Mouse (Mus musculus): ENCODE measurements around the gene Pgc.
A peak's percentile ranks its signal among the peaks of the same experiment; 100 is the strongest.

Gene Pgc

GRCm38 (mm10) chr17:47726566-47726965 is at the start of gene Pgc:
Gene Pgc (plus strand): TSS chr17:47726842.
- no peak for DNase-seq

GRCm38 (mm10) chr17:47678238-47678637 is 48.4 kb upstream of the Pgc start:
- DNase-seq: no peak

- no peak for DNase-seq
Observed at GRCm38 (mm10) chr17:47678702-47679101, 47.9 kb upstream of the Pgc start.

- DNase-seq: no peak
Observed at GRCm38 (mm10) chr17:47682836-47683235, 43.8 kb upstream of the Pgc start.

- DNase-seq: peak; percentile 96 to 97
Observed at GRCm38 (mm10) chr17:47687409-47688343, 39.0 kb upstream of the Pgc start.

- no peak for DNase-seq
Observed at GRCm38 (mm10) chr17:47688344-47688607, 38.4 kb upstream of the Pgc start, which contains the start of gene Tomm6. Gene Tomm6 (minus strand): TSS chr17:47688386.

GRCm38 (mm10) chr17:47688608-47689575 is 37.8 kb upstream of the Pgc start, which contains the start of gene Frs3:
Gene Frs3 (plus strand): TSS chr17:47689030.
- DNase-seq: peak; percentile 53 to 62

- no peak for DNase-seq
Observed at GRCm38 (mm10) chr17:47689894-47690293, 36.7 kb upstream of the Pgc start.

- no peak for DNase-seq
Observed at GRCm38 (mm10) chr17:47691650-47692049, 35.0 kb upstream of the Pgc start.

GRCm38 (mm10) chr17:47693671-47694441 is 32.8 kb upstream of the Pgc start:
- peak in 1 of 2 experiments; percentile 43 for DNase-seq

- DNase-seq: no peak
Observed at GRCm38 (mm10) chr17:47694442-47694502, 32.4 kb upstream of the Pgc start, which contains the start of gene Gm21981. Gene Gm21981 (minus strand): TSS chr17:47694455.

GRCm38 (mm10) chr17:47694503-47695336 is 31.9 kb upstream of the Pgc start, which contains the start of gene Prickle4:
Gene Prickle4 (minus strand): TSS chr17:47694736.
- DNase-seq: peak; percentile 95 to 97

GRCm38 (mm10) chr17:47695337-47695710 is 31.3 kb upstream of the Pgc start:
- no peak for DNase-seq

- no peak for DNase-seq
Observed at GRCm38 (mm10) chr17:47698156-47698555, 28.5 kb upstream of the Pgc start.

GRCm38 (mm10) chr17:47699055-47699454 is 27.6 kb upstream of the Pgc start:
- no peak for DNase-seq

- no peak for DNase-seq
Observed at GRCm38 (mm10) chr17:47701793-47702192, 24.8 kb upstream of the Pgc start.

- no peak for DNase-seq
Observed at GRCm38 (mm10) chr17:47702548-47703345, 23.9 kb upstream of the Pgc start.

- no peak for DNase-seq
Observed at GRCm38 (mm10) chr17:47703556-47703955, 23.1 kb upstream of the Pgc start.

- no peak for DNase-seq
Observed at GRCm38 (mm10) chr17:47704692-47705091, 21.9 kb upstream of the Pgc start.

- DNase-seq: no peak
Observed at GRCm38 (mm10) chr17:47706196-47706595, 20.4 kb upstream of the Pgc start.

GRCm38 (mm10) chr17:47707961-47708360 is 18.7 kb upstream of the Pgc start:
- no peak for DNase-seq

Data from lung, adult 18-20 months (tissue).